Mouse (Mus musculus): ENCODE data around the gene Notch4.

GRCm38 (mm10) chr17:34589206-34589605, 25.1 kb downstream of the Notch4 start:
- TF ChIP-seq POLR2A (IDR thresholded peaks at IDR 0.05; ENCODE audit: borderline replicate concordance, extremely low read depth, insufficient read depth, insufficient read length, poor library complexity, severe bottlenecking) (no peak), CTCF (IDR thresholded peaks at IDR 0.05; ENCODE audit: borderline replicate concordance, extremely low read depth, insufficient read depth, insufficient read length) (no peak)

All from brain, embryonic 14.5 days (tissue).